ENCODE assay signal across 12 mouse cellular contexts in the genomic region with DNA sequence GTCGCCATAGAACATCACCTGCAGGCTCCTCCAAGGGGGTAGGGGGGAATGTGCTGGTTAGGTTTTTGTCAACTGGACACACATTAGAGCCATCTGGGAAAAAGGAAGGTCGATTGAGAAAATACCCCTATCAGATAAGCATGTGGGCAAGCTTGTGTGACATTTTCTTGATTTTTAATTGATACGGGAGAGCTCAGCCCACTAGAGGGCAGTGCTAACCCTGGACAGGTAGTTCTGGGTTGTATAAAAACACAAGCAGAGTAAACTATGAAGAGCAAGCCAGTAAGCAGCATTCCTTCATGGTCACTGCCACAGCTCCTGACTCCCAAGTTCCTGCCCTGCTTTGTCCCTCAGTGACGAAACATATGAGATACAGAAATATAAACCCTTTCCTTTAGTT.
DNase-seq lines count a peak whose midpoint lies in the region; ATAC-seq and TF ChIP-seq lines count a peak whose summit lies in the region.
"Had no signal": no experiment of that assay in that cellular context is flagged by ENCODE, and none has a peak within 500 bp of the region (broad histone marks: within the 10 kb centered on the region; RNA-seq: fewer than 3 reads in every experiment).

No protein-coding gene starts in this region.

- DNase-seq in heart, adult 2 months: no peak
- no peak for DNase-seq in heart, adult 8-10 months (ENCODE audit: low spot score)
- peak; percentile 35 for DNase-seq in lung, embryonic 14.5 days
- no peak for DNase-seq in lung, postnatal 10 days
- peak; percentile 33 for DNase-seq in ES-CJ7 (ENCODE audit: low read depth, low spot score)
- DNase-seq in induced T-regulatory cell, adult 2 months (ENCODE audit: low read depth): peak; percentile 5
- DNase-seq in right cerebral cortex, postnatal 36 days (ENCODE audit: low spot score in 2 of 2): no peak
- DNase-seq: adrenal gland, postnatal 25 days; gastrocnemius, postnatal 14 days had no signal

- no peak overlapping the region for H3K4me2 ChIP-seq in lung, embryonic 14.5 days
- H3K4me2 ChIP-seq in forebrain, embryonic 13.5 days: no peak overlapping the region
- H3K4me2 ChIP-seq: limb, embryonic 13.5 days; midbrain, embryonic 12.5 days had no signal

- ATAC-seq in lung, embryonic 14.5 days (ENCODE audit: insufficient read depth): no peak
- no peak for ATAC-seq in forebrain, embryonic 13.5 days

- TF ChIP-seq EP300 in heart, adult 2 months (IDR thresholded peaks at IDR 0.05; ENCODE audit: insufficient read depth, low read depth, low read length): no peak

- H3K9ac ChIP-seq in heart, adult 2 months (ENCODE audit: low read depth, low read length): no peak overlapping the region
- no peak overlapping the region for H3K9ac ChIP-seq in lung, embryonic 14.5 days
- H3K9ac ChIP-seq in forebrain, embryonic 13.5 days: no peak overlapping the region
- H3K9ac ChIP-seq: limb, embryonic 13.5 days; midbrain, embryonic 12.5 days had no signal

- H3K4me3 ChIP-seq in heart, adult 2 months: no peak overlapping the region
- no peak overlapping the region for H3K4me3 ChIP-seq in lung, embryonic 14.5 days (ENCODE audit: low read depth, low read length)
- no peak overlapping the region for H3K4me3 ChIP-seq in forebrain, embryonic 13.5 days
- H3K4me3 ChIP-seq: limb, embryonic 13.5 days; midbrain, embryonic 12.5 days had no signal

- H3K36me3 ChIP-seq in heart, adult 2 months (ENCODE audit: control insufficient read depth, insufficient read depth, low read length): no peaks in the 10 kb centered on the region
- no peaks in the 10 kb centered on the region for H3K36me3 ChIP-seq in lung, embryonic 14.5 days (ENCODE audit: insufficient read depth)
- no peaks in the 10 kb centered on the region for H3K36me3 ChIP-seq in forebrain, embryonic 13.5 days (ENCODE audit: poor library complexity, severe bottlenecking)
- H3K36me3 ChIP-seq: limb, embryonic 13.5 days; midbrain, embryonic 12.5 days had no signal

- H3K27ac ChIP-seq in heart, adult 2 months: no peak overlapping the region
- no peak overlapping the region for H3K27ac ChIP-seq in lung, embryonic 14.5 days (ENCODE audit: low read depth)
- H3K27ac ChIP-seq in forebrain, embryonic 13.5 days: no peak overlapping the region
- H3K27ac ChIP-seq: limb, embryonic 13.5 days; midbrain, embryonic 12.5 days had no signal

- no peaks in the 10 kb centered on the region for H3K9me3 ChIP-seq in lung, embryonic 14.5 days (ENCODE audit: low read depth, low read length)
- H3K9me3 ChIP-seq in forebrain, embryonic 13.5 days (replicated peaks): no peaks in the 10 kb centered on the region
- H3K9me3 ChIP-seq: limb, embryonic 13.5 days; midbrain, embryonic 12.5 days had no signal

- no peaks in the 10 kb centered on the region for H3K4me1 ChIP-seq in heart, adult 2 months (ENCODE audit: control insufficient read depth, insufficient read depth, low read length)
- no peaks in the 10 kb centered on the region for H3K4me1 ChIP-seq in lung, embryonic 14.5 days (ENCODE audit: insufficient read depth)
- H3K4me1 ChIP-seq in forebrain, embryonic 13.5 days: no peaks in the 10 kb centered on the region
- H3K4me1 ChIP-seq: limb, embryonic 13.5 days; midbrain, embryonic 12.5 days had no signal

- peak; percentile 35 for TF ChIP-seq CTCF in heart, adult 2 months (IDR thresholded peaks at IDR 0.05)
- peak; percentile 36; the same call in 1 of the 2 replicates for TF ChIP-seq CTCF in lung, embryonic 14.5 days (IDR thresholded peaks at IDR 0.05; ENCODE audit: low read depth)

- intact Hi-C loops in heart, adult 2 months (cut with DNase I): no loop called here

- no peaks in the 10 kb centered on the region for H3K79me2 ChIP-seq in heart, adult 2 months (replicated peaks; ENCODE audit: control insufficient read depth, insufficient read depth, low read length)

- 70% methylated on average over 4 of the region's 4 CpGs for WGBS in heart, adult 2 months
- WGBS in lung, embryonic 14.5 days: 67% methylated on average over 4 of the region's 4 CpGs
- 72% methylated on average over 4 of the region's 4 CpGs for WGBS in forebrain, embryonic 13.5 days

- no peak for TF ChIP-seq POLR2A in heart, adult 2 months (IDR thresholded peaks at IDR 0.05; ENCODE audit: insufficient read depth, low read depth, low read length)

- H3K27me3 ChIP-seq in heart, adult 2 months (ENCODE audit: control insufficient read depth, insufficient read depth, low read length): no peaks in the 10 kb centered on the region
- no peaks in the 10 kb centered on the region for H3K27me3 ChIP-seq in lung, embryonic 14.5 days (ENCODE audit: insufficient read depth, low read length)
- no peaks in the 10 kb centered on the region for H3K27me3 ChIP-seq in forebrain, embryonic 13.5 days
- H3K27me3 ChIP-seq: limb, embryonic 13.5 days; midbrain, embryonic 12.5 days had no signal

Comparison
In these comparisons a context has a peak if more than half of its experiments do, and no peak if none do; other contexts are left out.
1. DNase-seq: peak in lung, embryonic 14.5 days (single experiment), ES-CJ7 (single experiment) and induced T-regulatory cell, adult 2 months (single experiment); none in heart, adult 2 months (0 of 2), heart, adult 8-10 months (single experiment), lung, postnatal 10 days (single experiment) and right cerebral cortex, postnatal 36 days (0 of 2).